ENCODE assay signal across 17 mouse cellular contexts in the genomic region with DNA sequence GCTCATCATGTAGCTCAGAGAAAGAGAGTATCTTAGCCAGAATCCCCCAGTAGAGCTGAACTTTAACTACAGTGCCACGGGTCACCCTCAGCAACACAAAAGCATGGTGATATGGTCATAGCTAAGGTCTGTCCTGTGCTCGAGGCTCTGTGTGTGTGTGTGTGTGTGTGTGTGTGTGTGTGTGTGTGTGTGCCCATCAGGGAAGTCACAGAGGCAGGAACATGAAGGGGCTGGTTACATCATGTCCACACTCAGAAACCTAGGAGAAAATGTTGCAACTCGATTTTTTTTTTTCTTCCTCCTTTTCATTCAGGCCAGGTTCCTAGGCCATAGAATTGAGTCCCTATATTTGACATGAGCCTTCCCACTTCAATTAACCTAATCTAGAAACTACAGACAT.
"Had no signal": no experiment of that assay in that cellular context is flagged by ENCODE, and none has a peak within 500 bp of the region (broad histone marks: within the 10 kb centered on the region; RNA-seq: fewer than 3 reads in every experiment).

No protein-coding gene starts in this region.

- ATAC-seq: liver, embryonic 12.5 days; liver, postnatal 0 days; lung, postnatal 0 days; midbrain, embryonic 13.5 days; midbrain, embryonic 15.5 days; midbrain, embryonic 16.5 days had no signal

- DNase-seq: left cerebral cortex, postnatal 4 days; liver; liver, embryonic 13.5 days; liver, postnatal 0 days; lung, adult 18-20 months; lung, adult 2 months; lung, embryonic 14.5 days; lung, postnatal 10 days; lung, postnatal 14 days; lung, postnatal 36 days; lung, postnatal 4 days; midbrain, embryonic 14.5 days had no signal
